Mouse (Mus musculus): ENCODE measurements around the gene Madcam1.

The Madcam1 gene

GRCm38 (mm10) chr10:79709307-79709706, 44.9 kb downstream of the Madcam1 start:
- in situ Hi-C loops (cut with MseI, MboI) = no loop called here

- in situ Hi-C loops (cut with MseI, MboI) = no loop called here
Observed at GRCm38 (mm10) chr10:79712029-79712428, 47.7 kb downstream of the Madcam1 start.

- in situ Hi-C loops (cut with MseI, MboI) = no loop called here
Observed at GRCm38 (mm10) chr10:79712499-79713126, 48.3 kb downstream of the Madcam1 start.

GRCm38 (mm10) chr10:79713163-79713562, 48.8 kb downstream of the Madcam1 start:
- in situ Hi-C loops (cut with MseI, MboI) = no loop called here

- in situ Hi-C loops (cut with MseI, MboI) = no loop called here
Observed at GRCm38 (mm10) chr10:79714996-79715395, 50.6 kb downstream of the Madcam1 start.

GRCm38 (mm10) chr10:79716254-79716987, 52.1 kb downstream of the Madcam1 start, which contains the start of gene Hcn2:
Hcn2 (plus strand) TSS chr10:79716634.
- in situ Hi-C loops (cut with MseI, MboI) = no loop called here

GRCm38 (mm10) chr10:79716988-79717355, 52.6 kb downstream of the Madcam1 start:
- in situ Hi-C loops (cut with MseI, MboI) = no loop called here

GRCm38 (mm10) chr10:79717640-79718357, 53.4 kb downstream of the Madcam1 start:
- in situ Hi-C loops (cut with MseI, MboI) = no loop called here

All from mouse trophoblast stem cell (cell line).